In the genomic region with DNA sequence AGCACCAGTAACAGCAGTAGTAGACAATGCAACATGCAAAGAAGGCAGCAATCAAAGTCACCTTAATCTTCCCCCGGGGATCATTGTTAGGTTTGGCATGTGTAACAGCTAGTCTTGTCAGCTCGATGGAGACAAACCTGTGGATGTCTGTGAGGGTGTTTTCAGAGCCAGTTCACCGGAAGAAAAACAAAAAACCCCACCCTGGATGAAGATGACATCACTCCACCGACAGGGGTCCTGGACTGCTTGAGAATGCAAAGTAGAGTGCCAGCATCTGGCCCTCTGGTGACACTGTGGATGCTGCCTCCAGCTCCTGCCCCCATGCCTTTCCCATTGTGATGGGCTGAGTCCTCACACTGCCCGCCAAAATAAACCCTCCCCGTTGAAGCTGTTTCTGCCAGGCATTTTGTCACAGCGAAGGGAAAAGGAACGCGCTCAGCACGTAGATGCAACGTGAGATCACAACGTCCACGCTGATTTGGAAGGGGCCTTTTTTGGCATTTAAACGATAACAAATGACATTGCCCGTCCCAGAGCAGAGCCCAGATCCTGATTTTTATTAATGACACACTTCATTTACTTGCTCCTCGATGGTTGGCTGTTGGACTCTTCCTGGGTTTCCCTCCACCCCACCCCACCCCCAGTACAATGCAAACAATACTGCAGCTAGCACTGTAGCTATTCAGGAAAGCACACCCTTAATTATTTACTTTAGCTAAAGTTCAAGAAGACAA, we compare ENCODE assay signal across 14 mouse cellular contexts.
A peak's percentile ranks its signal among the peaks of the same experiment; 100 is the strongest.
DNase-seq lines count a peak whose midpoint lies in the region; ATAC-seq and TF ChIP-seq lines count a peak whose summit lies in the region.
"Had no signal": no experiment of that assay in that cellular context is flagged by ENCODE, and none has a peak within 500 bp of the region (broad histone marks: within the 10 kb centered on the region; RNA-seq: fewer than 3 reads in every experiment).

No protein-coding gene starts in this region.

- H3K4me3 ChIP-seq in heart, postnatal 0 days (ENCODE audit: low read depth, low read length): no peak overlapping the region
- H3K4me3 ChIP-seq in limb, embryonic 10.5 days: no peak overlapping the region
- H3K4me3 ChIP-seq in hindbrain, postnatal 0 days (ENCODE audit: low read length): no peak overlapping the region
- H3K4me3 ChIP-seq: hindbrain, embryonic 15.5 days; myocyte had no signal

- H3K9me3 ChIP-seq in heart, postnatal 0 days (replicated peaks; ENCODE audit: control insufficient read depth, low read length): no peaks in the 10 kb centered on the region
- H3K9me3 ChIP-seq in limb, embryonic 10.5 days (replicated peaks): no peaks in the 10 kb centered on the region
- no peaks in the 10 kb centered on the region for H3K9me3 ChIP-seq in hindbrain, postnatal 0 days (ENCODE audit: low read length)
- H3K9me3 ChIP-seq: hindbrain, embryonic 15.5 days had no signal

- no peak overlapping the region for H3K9ac ChIP-seq in heart, postnatal 0 days (replicated peaks; ENCODE audit: low read depth, low read length)
- H3K9ac ChIP-seq in hindbrain, postnatal 0 days (replicated peaks; ENCODE audit: low read length): no peak overlapping the region
- H3K9ac ChIP-seq: hindbrain, embryonic 15.5 days had no signal

- H3K27ac ChIP-seq in heart, postnatal 0 days (ENCODE audit: low read depth): no peak overlapping the region
- H3K27ac ChIP-seq in limb, embryonic 10.5 days: peak overlapping the region; percentile 82
- no peak overlapping the region for H3K27ac ChIP-seq in hindbrain, postnatal 0 days

- no peak for TF ChIP-seq POLR2A in brain, embryonic 14.5 days (IDR thresholded peaks at IDR 0.05; ENCODE audit: borderline replicate concordance, extremely low read depth, insufficient read depth, insufficient read length, poor library complexity, severe bottlenecking)

- TF ChIP-seq EP300 in heart, postnatal 0 days (IDR thresholded peaks at IDR 0.05; ENCODE audit: low read depth): no peak

- no peak for TF ChIP-seq CTCF in heart, postnatal 0 days (IDR thresholded peaks at IDR 0.05; ENCODE audit: low read depth)
- no peak for TF ChIP-seq CTCF in brain, embryonic 14.5 days (IDR thresholded peaks at IDR 0.05; ENCODE audit: borderline replicate concordance, extremely low read depth, insufficient read depth, insufficient read length)
- TF ChIP-seq CTCF in hindbrain, postnatal 0 days (IDR thresholded peaks at IDR 0.05; ENCODE audit: low read depth): no peak

- H3K27me3 ChIP-seq in heart, postnatal 0 days (ENCODE audit: control insufficient read depth, insufficient read depth, low read length): no peaks in the 10 kb centered on the region
- H3K27me3 ChIP-seq in limb, embryonic 10.5 days (ENCODE audit: low read depth, poor library complexity, severe bottlenecking): no peaks in the 10 kb centered on the region
- no peaks in the 10 kb centered on the region for H3K27me3 ChIP-seq in hindbrain, postnatal 0 days (ENCODE audit: insufficient read depth, low read length)
- H3K27me3 ChIP-seq: hindbrain, embryonic 15.5 days had no signal

- intact Hi-C loops in heart, postnatal 25 days (cut with DNase I): loop anchor here (5.0 kb wide), 2 partner anchors 82 to 243 kb away; no protein-coding TSS in a partner anchor

- peaks cover 20% of the 10 kb centered on the region for H3K4me1 ChIP-seq in heart, postnatal 0 days (ENCODE audit: control insufficient read depth, insufficient read depth)
- peaks cover 80% of the 10 kb centered on the region for H3K4me1 ChIP-seq in limb, embryonic 10.5 days
- peaks cover 21% of the 10 kb centered on the region for H3K4me1 ChIP-seq in hindbrain, postnatal 0 days (ENCODE audit: insufficient read depth, low read length)

- ATAC-seq in heart, postnatal 0 days (ENCODE audit: insufficient read depth, low read depth): no peak
- no peak for ATAC-seq in hindbrain, postnatal 0 days

- no peaks in the 10 kb centered on the region for H3K36me3 ChIP-seq in heart, postnatal 0 days (replicated peaks; ENCODE audit: control insufficient read depth, insufficient read depth, low read length)
- H3K36me3 ChIP-seq in limb, embryonic 10.5 days: no peaks in the 10 kb centered on the region
- no peaks in the 10 kb centered on the region for H3K36me3 ChIP-seq in hindbrain, postnatal 0 days (ENCODE audit: insufficient read depth, low read length)
- H3K36me3 ChIP-seq: hindbrain, embryonic 15.5 days had no signal

- H3K4me2 ChIP-seq in heart, postnatal 0 days (ENCODE audit: low read depth, low read length): no peak overlapping the region
- H3K4me2 ChIP-seq in hindbrain, postnatal 0 days (ENCODE audit: low read depth, low read length): no peak overlapping the region
- H3K4me2 ChIP-seq: hindbrain, embryonic 15.5 days had no signal

- DNase-seq in heart, postnatal 0 days (ENCODE audit: low spot score): peak; percentile 16
- DNase-seq in heart, postnatal 25 days (ENCODE audit: low spot score): no peak
- peak; percentile 43 for DNase-seq in brain, embryonic 14.5 days (ENCODE audit: low read depth)
- DNase-seq in limb, embryonic 10.5 days (ENCODE audit: low spot score): peak; percentile 33
- peak; percentile 29 for DNase-seq in lung, postnatal 25 days (ENCODE audit: low spot score)
- no peak for DNase-seq in cerebellum, postnatal 25 days
- DNase-seq in adrenal gland, postnatal 4 days (ENCODE audit: low spot score in 2 of 2): no peak
- no peak for DNase-seq in hindbrain, postnatal 0 days (ENCODE audit: low spot score)
- DNase-seq: cerebellum, adult 8-10 months; kidney, postnatal 10 days; liver; thymus, postnatal 4 days had no signal

- 69% methylated on average over 16 of the region's 16 CpGs for WGBS in heart, postnatal 0 days
- 79% methylated on average over 16 of the region's 16 CpGs for WGBS in limb, embryonic 10.5 days
- WGBS in hindbrain, postnatal 0 days: 64% methylated on average over 16 of the region's 16 CpGs

Comparison
In these comparisons a context has a peak if more than half of its experiments do, and no peak if none do; other contexts are left out.
1. DNase-seq: peak in heart, postnatal 0 days (single experiment), brain, embryonic 14.5 days (single experiment), limb, embryonic 10.5 days (single experiment) and lung, postnatal 25 days (single experiment); none in heart, postnatal 25 days (single experiment), cerebellum, postnatal 25 days (0 of 2), adrenal gland, postnatal 4 days (0 of 2) and hindbrain, postnatal 0 days (single experiment).